Mouse (Mus musculus) cerebellum, postnatal 14 days (tissue): ENCODE results near the gene Celf2.
"Not testable (repeated sequence)": the region's sequence is repeated elsewhere in the genome, so short reads cannot be mapped to it uniquely, and the experiment has no call there.

Experiments used
- DNase-seq, 2 experiments: peaks; one replicate each; pipeline ENCODE4 v3.0.0; 2021; ENCODE audit warnings: mixed read lengths in 2 of 2

Celf2 gene

GRCm38 (mm10) chr2:7389264-7389663 lies 120.1 kb downstream of the Celf2 start:
- DNase-seq: no peak

- DNase-seq: no peak
Observed at GRCm38 (mm10) chr2:7378736-7379135, 130.6 kb downstream of the Celf2 start.

- no peak for DNase-seq
Observed at GRCm38 (mm10) chr2:7377878-7378277, 131.5 kb downstream of the Celf2 start.

GRCm38 (mm10) chr2:7367738-7368137 lies 141.6 kb downstream of the Celf2 start:
- no peak for DNase-seq

- DNase-seq: peak; percentile 77 to 80
Observed at GRCm38 (mm10) chr2:7359557-7359956, 149.8 kb downstream of the Celf2 start.

- no peak for DNase-seq
Observed at GRCm38 (mm10) chr2:7358816-7359215, 150.5 kb downstream of the Celf2 start.

GRCm38 (mm10) chr2:7351234-7351633 lies 158.1 kb downstream of the Celf2 start:
- DNase-seq: no peak

GRCm38 (mm10) chr2:7346703-7347461 lies 162.5 kb downstream of the Celf2 start:
- peak; percentile 47 to 62 for DNase-seq

GRCm38 (mm10) chr2:7344951-7345350 lies 164.4 kb downstream of the Celf2 start:
- no peak for DNase-seq

- DNase-seq: no peak
Observed at GRCm38 (mm10) chr2:7342911-7343478, 166.4 kb downstream of the Celf2 start.

- no peak for DNase-seq
Observed at GRCm38 (mm10) chr2:7334846-7335245, 174.5 kb downstream of the Celf2 start.

- no peak for DNase-seq
Observed at GRCm38 (mm10) chr2:7328018-7328899, 181.1 kb downstream of the Celf2 start.

- DNase-seq: no peak
Observed at GRCm38 (mm10) chr2:7319760-7320159, 189.6 kb downstream of the Celf2 start.

GRCm38 (mm10) chr2:7311776-7312175 lies 197.6 kb downstream of the Celf2 start:
- no peak for DNase-seq

- no peak for DNase-seq
Observed at GRCm38 (mm10) chr2:7310840-7311182, 198.6 kb downstream of the Celf2 start.

GRCm38 (mm10) chr2:7310129-7310839 lies 199.1 kb downstream of the Celf2 start:
- no peak for DNase-seq

GRCm38 (mm10) chr2:7309324-7309723 lies 200.0 kb downstream of the Celf2 start:
- DNase-seq: no peak

- no peak for DNase-seq
Observed at GRCm38 (mm10) chr2:7308731-7309130, 200.6 kb downstream of the Celf2 start.

GRCm38 (mm10) chr2:7287434-7287833 lies 221.9 kb downstream of the Celf2 start:
- DNase-seq: no peak

- DNase-seq: peak in 1 of 2 experiments; percentile 28
Observed at GRCm38 (mm10) chr2:7273214-7273613, 236.1 kb downstream of the Celf2 start.

GRCm38 (mm10) chr2:7270051-7270450 lies 239.3 kb downstream of the Celf2 start:
- DNase-seq: no peak

GRCm38 (mm10) chr2:7267166-7267565 lies 242.2 kb downstream of the Celf2 start:
- DNase-seq: no peak

- DNase-seq: not testable (repeated sequence)
Observed at GRCm38 (mm10) chr2:7262668-7263067, 246.7 kb downstream of the Celf2 start.
